Mouse (Mus musculus) CH12.LX (cell line): Measurements from ENCODE around the gene Gm21976.
A peak's percentile ranks its signal among the peaks of the same experiment; 100 is the strongest.

Experiments used
- CHD2 ChIP-seq: IDR thresholded peaks from 2 replicates; pipeline ENCODE4 v1.6.1; 2011; ENCODE audit warnings: low read length, improper control_type of control experiment
- CTCF ChIP-seq, 2 experiments: IDR thresholded peaks in 1 of 2; conservative IDR thresholded peaks in 1 of 2; 2 replicates each; pipeline ENCODE4 v1.5.1; 2011 to 2012; ENCODE audit warnings: low read depth in 2 of 2, low read length in 2 of 2, improper control_type of control experiment in 1 of 2, inconsistent platforms in 1 of 2, mild to moderate bottlenecking in 1 of 2, moderate library complexity in 1 of 2
- GABPA ChIP-seq: IDR thresholded peaks from 2 replicates; pipeline ENCODE4 v1.6.1; 2012; ENCODE audit warnings: low read depth, low read length, improper control_type of control experiment, inconsistent platforms; ENCODE audit not compliant: insufficient replicate concordance
- KAT2A ChIP-seq: IDR thresholded peaks from 2 replicates; pipeline ENCODE4 v1.6.1; 2012; ENCODE audit warnings: low read length, improper control_type of control experiment, inconsistent platforms; ENCODE audit not compliant: insufficient replicate concordance
- MAFK ChIP-seq: IDR thresholded peaks from 2 replicates; pipeline ENCODE4 v1.6.1; 2011; ENCODE audit warnings: low read length, improper control_type of control experiment; ENCODE audit not compliant: insufficient replicate concordance
- POLR2A ChIP-seq: IDR thresholded peaks from 2 replicates; pipeline ENCODE4 v1.6.1; 2011; ENCODE audit warnings: low read depth, mild to moderate bottlenecking, improper control_type of control experiment, low read length
- POLR2AphosphoS2 ChIP-seq: IDR thresholded peaks from 2 replicates; pipeline ENCODE4 v1.6.1; 2011; ENCODE audit warnings: low read depth, low read length, improper control_type of control experiment
- TBP ChIP-seq: conservative IDR thresholded peaks from 2 replicates; pipeline ENCODE4 v1.6.1; 2011; ENCODE audit warnings: low read depth, low read length, improper control_type of control experiment
- TCF12 ChIP-seq: IDR thresholded peaks from 2 replicates; pipeline ENCODE4 v1.6.1; 2014; ENCODE audit warnings: low read depth, mild to moderate bottlenecking, inconsistent platforms, low read length, improper control_type of control experiment
- USF1 ChIP-seq: IDR thresholded peaks from 2 replicates; pipeline ENCODE4 v1.6.1; 2014; ENCODE audit warnings: low read depth, mild to moderate bottlenecking, inconsistent platforms, low read length, improper control_type of control experiment
- USF2 ChIP-seq: conservative IDR thresholded peaks from 2 replicates; pipeline ENCODE4 v1.6.1; 2011; ENCODE audit warnings: low read depth, low read length, improper control_type of control experiment

DNA sequence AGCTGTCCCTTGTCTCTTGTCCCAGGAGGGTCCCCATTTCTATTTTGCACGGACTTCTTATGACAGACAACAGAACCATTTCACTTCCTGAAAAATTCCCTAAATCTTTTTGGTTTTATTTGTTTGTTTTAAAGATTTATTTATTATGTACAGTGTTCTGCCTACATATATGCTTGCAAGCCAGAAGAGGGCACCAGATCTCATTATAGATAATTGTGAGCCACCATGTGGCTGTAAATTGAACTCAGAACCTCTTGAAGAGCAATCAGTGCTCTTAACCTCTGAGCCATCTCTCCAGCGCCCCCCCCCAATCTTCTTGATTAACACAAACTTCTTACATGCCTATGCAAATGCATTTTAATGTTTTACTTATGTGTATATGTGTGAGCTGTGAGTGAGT is 11.0 kb downstream of the Gm21976 start:
- TF ChIP-seq POLR2AphosphoS2 (no peak), CTCF (conservative IDR thresholded peaks at IDR 0.05 in 1 of 2, IDR thresholded peaks at IDR 0.05 in 1 of 2; ENCODE audit: low read depth in 2 of 2, low read length in 2 of 2) (peak in 1 of 2 experiments; percentile 68; a peak in 2 of 4 replicates), CHD2 (no peak), GABPA (no peak), USF1 (no peak), KAT2A (no peak), MAFK (no peak), POLR2A (no peak), USF2 (no peak), TBP (no peak), TCF12 (no peak)
